Mouse (Mus musculus) neural tube, embryonic 12.5 days (tissue): ENCODE data around the gene Meaf6. TPM values are rescaled to one million over a fixed set of nuclear protein-coding genes. Genes with fewer than 3 reads are reported as not detected.
A peak's percentile ranks its signal among the peaks of the same experiment; 100 is the strongest.

Experiments
- ATAC-seq: fragments of 200-750 bp; cut with Nextera tagmentation; 2 replicates; pipeline ENCODE4 v1.8.0; 2017; ENCODE audit warnings: low read depth, mild to moderate bottlenecking, moderate TSS enrichment, moderate library complexity; ENCODE audit not compliant: low FRiP score
- H3K27ac ChIP-seq: fragments of 300-500 bp; sonication (generic); 2 replicates; pipeline ENCODE4 v1.5.1; 2016
- H3K27me3 ChIP-seq: fragments of 300-500 bp; sonication (generic); replicated peaks from 2 replicates; pipeline ENCODE4 v1.6.1; 2016; ENCODE audit warnings: mild to moderate bottlenecking
- H3K36me3 ChIP-seq: fragments of 300-500 bp; sonication (generic); 2 replicates; pipeline ENCODE4 v1.6.1; 2016; ENCODE audit warnings: mild to moderate bottlenecking
- H3K4me1 ChIP-seq: fragments of 300-500 bp; sonication (generic); 2 replicates; pipeline ENCODE4 v1.6.1; 2016
- H3K4me2 ChIP-seq: fragments of 300-500 bp; sonication (generic); replicated peaks from 2 replicates; pipeline ENCODE4 v1.6.1; 2016; ENCODE audit warnings: mild to moderate bottlenecking
- H3K4me3 ChIP-seq: fragments of 300-500 bp; sonication (generic); 2 replicates; pipeline ENCODE4 v1.5.1; 2016
- H3K9ac ChIP-seq: fragments of 300-500 bp; sonication (generic); 2 replicates; pipeline ENCODE4 v1.6.1; 2016; ENCODE audit warnings: mild to moderate bottlenecking
- H3K9me3 ChIP-seq: fragments of 300-500 bp; sonication (generic); 2 replicates; pipeline ENCODE4 v1.6.1; 2016; ENCODE audit warnings: mild to moderate bottlenecking
- WGBS: fragments of 180-500 bp; shearing (Covaris S2); methylation state at CpG from one replicate; pipeline ENCODE4 v1.1.7; 2016; 5-methylcytosine and 5-hydroxymethylcytosine counted together
- polyA plus RNA-seq: library from polyadenylated mRNA; unstranded; fragments of >200 nt; fragmentation: Nextera tagmentation; extraction: Ambion mirVana; gene quantifications from 2 replicates; pipeline ENCODE4 v1.2.1, GENCODE M21; 2016

Meaf6 gene
- polyA plus RNA-seq, 1 experiment from 2014 or later, result 120 TPM

DNA sequence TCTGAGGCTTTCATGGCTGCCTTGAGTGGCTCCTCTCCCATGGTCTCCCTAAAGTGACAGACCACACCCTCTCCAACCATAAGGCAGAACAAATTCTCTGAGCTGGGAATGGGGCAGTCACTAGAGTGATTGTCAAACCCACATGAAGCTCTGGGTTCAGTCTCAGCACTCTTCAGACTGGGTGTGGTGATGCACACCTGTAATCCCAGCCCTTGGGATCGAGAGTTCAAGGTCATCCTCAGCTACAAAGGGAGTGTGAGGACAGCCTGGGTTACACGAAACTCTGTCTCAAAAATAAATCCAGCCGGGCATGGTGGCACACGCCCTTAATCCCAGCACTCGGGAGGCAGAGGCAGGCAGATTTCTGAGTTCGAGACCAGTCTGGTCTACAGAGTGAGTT, 67.5 kb downstream of the Meaf6 start:
- Histone ChIP-seq H3K9me3 (no peaks in the 10 kb centered on the region), H3K4me1 (no peaks in the 10 kb centered on the region), H3K27me3 (no peaks in the 10 kb centered on the region; the same call in 1 of the 2 replicates), H3K4me2 (no peak overlapping the region), H3K27ac (no peak overlapping the region), H3K4me3 (no peak overlapping the region), H3K9ac (no peak overlapping the region), H3K36me3 (no peaks in the 10 kb centered on the region)
- 90% methylated on average over 6 of the region's 6 CpGs for WGBS
- ATAC-seq, result no peak

- no peak overlapping the region for H3K9ac ChIP-seq
- no peak overlapping the region for H3K4me3 ChIP-seq
- WGBS, result 63% methylated on average over 4 of the region's 4 CpGs
- no peak for ATAC-seq
- H3K27me3 ChIP-seq, result no peaks in the 10 kb centered on the region; the same call in 1 of the 2 replicates
- H3K36me3 ChIP-seq, result no peaks in the 10 kb centered on the region
- H3K4me2 ChIP-seq, result no peak overlapping the region
- H3K4me1 ChIP-seq, result no peaks in the 10 kb centered on the region
- no peak overlapping the region for H3K27ac ChIP-seq
- H3K9me3 ChIP-seq, result no peaks in the 10 kb centered on the region
Measured at GRCm38 (mm10) chr4:125153659-125154241, 68.8 kb downstream of the Meaf6 start.

DNA sequence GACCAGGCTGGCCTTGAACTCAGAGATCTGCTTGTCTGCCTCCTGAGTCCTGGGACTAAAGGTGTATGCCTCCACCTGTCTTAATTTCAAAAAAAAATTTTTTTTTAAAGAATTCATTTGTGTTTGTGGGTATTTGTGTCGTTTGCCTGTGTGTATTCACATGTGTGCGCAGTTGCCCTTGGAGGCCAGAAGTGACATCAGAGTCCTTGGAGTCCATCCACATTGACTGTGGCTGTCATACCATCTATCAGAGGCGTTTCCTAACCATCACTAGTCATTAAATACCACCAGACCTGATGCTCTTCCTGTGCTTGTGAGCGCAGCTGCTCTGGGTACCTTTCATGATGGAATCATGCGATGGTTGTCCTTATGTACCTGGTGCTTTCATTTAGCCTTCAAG, 70.7 kb downstream of the Meaf6 start:
- Histone ChIP-seq H3K27me3 (peaks cover 3% of the 10 kb centered on the region; the same call in 1 of the 2 replicates), H3K9ac (no peak overlapping the region), H3K9me3 (no peaks in the 10 kb centered on the region), H3K36me3 (no peaks in the 10 kb centered on the region), H3K4me3 (no peak overlapping the region), H3K27ac (no peak overlapping the region), H3K4me2 (no peak overlapping the region), H3K4me1 (no peaks in the 10 kb centered on the region)
- 88% methylated on average over 5 of the region's 5 CpGs for WGBS
- no peak for ATAC-seq

- no peak overlapping the region for H3K4me2 ChIP-seq
- no peaks in the 10 kb centered on the region for H3K4me1 ChIP-seq
- no peak for ATAC-seq
- H3K9me3 ChIP-seq, result no peaks in the 10 kb centered on the region
- H3K4me3 ChIP-seq, result no peak overlapping the region
- peaks cover 3% of the 10 kb centered on the region; the same call in 1 of the 2 replicates for H3K27me3 ChIP-seq
- H3K9ac ChIP-seq, result no peak overlapping the region
- 84% methylated on average over 3 of the region's 3 CpGs for WGBS
- no peaks in the 10 kb centered on the region for H3K36me3 ChIP-seq
- H3K27ac ChIP-seq, result no peak overlapping the region
Measured at GRCm38 (mm10) chr4:125157322-125157721, 72.4 kb downstream of the Meaf6 start.

GRCm38 (mm10) chr4:125158081-125158480, 73.1 kb downstream of the Meaf6 start:
- no peak overlapping the region for H3K27ac ChIP-seq
- H3K36me3 ChIP-seq, result no peaks in the 10 kb centered on the region
- H3K9ac ChIP-seq, result no peak overlapping the region
- no peaks in the 10 kb centered on the region for H3K9me3 ChIP-seq
- H3K4me1 ChIP-seq, result no peaks in the 10 kb centered on the region
- H3K27me3 ChIP-seq, result peaks cover 3% of the 10 kb centered on the region; the same call in 1 of the 2 replicates
- ATAC-seq, result no peak
- whole genome bisulfite sequencing, result 80% methylated on average over 2 of the region's 2 CpGs
- H3K4me3 ChIP-seq, result no peak overlapping the region
- no peak overlapping the region for H3K4me2 ChIP-seq

GRCm38 (mm10) chr4:125158581-125159317, 73.8 kb downstream of the Meaf6 start:
- Histone ChIP-seq H3K27ac (no peak overlapping the region), H3K36me3 (no peaks in the 10 kb centered on the region), H3K4me2 (no peak overlapping the region), H3K4me3 (no peak overlapping the region), H3K9me3 (no peaks in the 10 kb centered on the region), H3K27me3 (peaks cover 3% of the 10 kb centered on the region; the same call in 1 of the 2 replicates), H3K4me1 (no peaks in the 10 kb centered on the region), H3K9ac (no peak overlapping the region)
- ATAC-seq, result no peak
- 62% methylated on average over 20 of the region's 20 CpGs for WGBS

DNA sequence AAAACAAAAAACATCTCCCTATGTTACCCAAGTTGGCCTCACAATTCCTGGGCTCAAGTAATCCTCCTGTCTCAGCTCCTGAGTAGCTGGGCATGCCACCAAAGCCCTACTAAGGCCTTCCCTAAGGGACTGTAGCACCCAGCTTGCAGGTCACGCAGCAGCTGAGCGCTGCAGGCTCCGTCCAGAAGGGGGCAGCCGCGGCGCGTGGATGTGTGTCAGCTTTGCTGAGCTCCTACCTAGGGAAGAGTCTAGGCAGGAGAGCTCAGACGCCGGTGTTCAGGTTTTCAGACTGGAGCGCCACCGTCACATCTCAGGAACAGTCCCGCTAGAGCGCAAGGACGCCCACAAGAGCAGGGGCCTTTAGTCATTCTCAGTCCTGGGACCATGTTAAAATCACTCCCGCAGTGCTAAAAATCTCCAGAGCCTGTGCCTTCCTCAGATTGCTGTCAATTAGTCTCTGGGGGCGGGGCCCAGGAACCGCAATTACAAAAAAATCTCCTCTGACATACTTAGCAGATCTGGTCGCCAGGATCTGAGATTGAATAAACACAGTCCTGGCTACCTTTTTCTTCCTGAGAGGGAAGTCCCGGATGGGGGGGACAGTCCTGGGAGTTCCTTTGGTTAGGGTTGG, 75.5 kb downstream of the Meaf6 start:
- 7% methylated on average over 19 of the region's 19 CpGs for WGBS
- peaks cover 3% of the 10 kb centered on the region; the same call in 1 of the 2 replicates for H3K27me3 ChIP-seq
- ATAC-seq, result peak; percentile 50; the same call in 1 of the 2 replicates

DNA sequence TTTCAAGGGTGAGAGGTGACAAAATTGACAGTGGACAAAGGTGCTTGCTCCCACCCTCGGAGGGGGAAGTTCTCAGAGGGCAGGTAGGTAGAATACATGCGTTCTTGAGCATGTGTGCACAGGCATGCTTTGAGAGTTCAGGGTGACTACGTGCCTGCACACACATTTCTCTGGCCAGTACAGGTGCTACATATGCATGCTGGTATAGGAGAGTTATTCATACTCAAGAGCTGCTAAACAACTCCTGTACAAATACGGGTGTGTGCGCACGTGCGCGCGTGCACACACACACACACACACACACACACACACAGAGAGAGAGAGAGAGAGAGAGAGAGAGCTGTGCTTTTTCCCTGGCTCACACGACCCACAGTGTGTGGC, 76.0 kb downstream of the Meaf6 start:
- Histone ChIP-seq H3K9me3 (no peaks in the 10 kb centered on the region), H3K27ac (no peak overlapping the region), H3K4me3 (no peak overlapping the region), H3K27me3 (peaks cover 3% of the 10 kb centered on the region; the same call in 1 of the 2 replicates), H3K4me2 (peak overlapping the region; percentile 36; the same call in 1 of the 2 replicates), H3K36me3 (no peaks in the 10 kb centered on the region), H3K9ac (no peak overlapping the region), H3K4me1 (no peaks in the 10 kb centered on the region)
- WGBS, result 75% methylated on average over 10 of the region's 10 CpGs
- ATAC-seq, result no peak

More for the DNA sequence above, 75.5 kb downstream of the Meaf6 start:
- Histone ChIP-seq H3K36me3 (no peaks in the 10 kb centered on the region), H3K9ac (no peak overlapping the region), H3K4me2 (peak overlapping the region; percentile 36), H3K4me1 (no peaks in the 10 kb centered on the region), H3K27ac (no peak overlapping the region), H3K4me3 (no peak overlapping the region), H3K9me3 (no peaks in the 10 kb centered on the region)

- Histone ChIP-seq H3K4me1 (no peaks in the 10 kb centered on the region), H3K9me3 (no peaks in the 10 kb centered on the region), H3K4me3 (no peak overlapping the region), H3K4me2 (no peak overlapping the region), H3K36me3 (no peaks in the 10 kb centered on the region), H3K27me3 (peaks cover 3% of the 10 kb centered on the region; the same call in 1 of the 2 replicates), H3K27ac (no peak overlapping the region), H3K9ac (no peak overlapping the region)
- no peak for ATAC-seq
- 40% methylated on average over 8 of the region's 8 CpGs for WGBS
Measured at GRCm38 (mm10) chr4:125161392-125161791, 76.5 kb downstream of the Meaf6 start.

DNA sequence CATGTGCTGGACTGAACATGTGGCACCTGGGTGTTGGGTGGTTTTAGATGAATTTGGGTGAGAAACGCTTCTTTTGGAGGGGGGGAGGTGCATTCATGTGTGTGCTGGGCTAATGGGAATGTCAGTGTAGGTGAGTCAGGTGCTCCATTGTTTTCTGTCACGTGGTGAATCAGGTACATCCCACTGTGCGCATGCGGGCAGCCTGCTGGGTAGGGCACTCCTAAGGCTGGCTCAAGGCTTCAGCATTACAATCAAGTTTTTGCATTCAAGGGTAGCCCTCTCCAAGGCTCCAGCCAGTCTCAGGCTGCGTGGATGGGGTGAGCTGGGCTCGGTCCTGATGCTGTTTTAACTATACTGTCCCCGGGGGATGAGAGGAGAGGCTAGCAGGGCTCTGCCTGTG, 77.8 kb downstream of the Meaf6 start:
- 61% methylated on average over 7 of the region's 7 CpGs for WGBS
- no peak for ATAC-seq
- Histone ChIP-seq H3K27ac (no peak overlapping the region), H3K4me3 (no peak overlapping the region), H3K9ac (no peak overlapping the region), H3K36me3 (no peaks in the 10 kb centered on the region), H3K9me3 (no peaks in the 10 kb centered on the region), H3K27me3 (peaks cover 3% of the 10 kb centered on the region; the same call in 1 of the 2 replicates), H3K4me1 (no peaks in the 10 kb centered on the region), H3K4me2 (no peak overlapping the region)
